Mouse (Mus musculus) G1E (cell line): Measurements from ENCODE around the gene Bach2.

Source experiments
- CTCF ChIP-seq: IDR thresholded peaks from 2 replicates; pipeline ENCODE4 v1.5.1; 2012; ENCODE audit warnings: low read depth, low read length, inconsistent platforms, mixed read lengths
- GATA1 ChIP-seq: IDR thresholded peaks from 2 replicates; pipeline ENCODE4 v1.6.1; 2012; ENCODE audit warnings: borderline replicate concordance, low read length, inconsistent platforms, mixed read lengths
- GATA2 ChIP-seq: IDR thresholded peaks from 2 replicates; pipeline ENCODE4 v1.6.1; 2012; ENCODE audit warnings: low read depth, low read length, inconsistent platforms, borderline replicate concordance
- POLR2AphosphoS5 ChIP-seq: IDR thresholded peaks from 2 replicates; pipeline ENCODE4 v1.6.1; 2012; ENCODE audit warnings: low read depth, low read length, inconsistent platforms; ENCODE audit not compliant: insufficient replicate concordance
- TAL1 ChIP-seq: conservative IDR thresholded peaks from 2 replicates; pipeline ENCODE4 v1.6.1; 2012; ENCODE audit warnings: low read depth, low read length, inconsistent platforms, mixed read lengths

GRCm38 (mm10) chr4:32379140-32379539 lies 140.5 kb downstream of the Bach2 start:
- no peak for TF ChIP-seq CTCF
- no peak for TF ChIP-seq POLR2AphosphoS5
- no peak for TF ChIP-seq GATA1
- no peak for TF ChIP-seq TAL1
- TF ChIP-seq GATA2: no peak
